Mouse (Mus musculus) brain, embryonic 14.5 days (tissue): ENCODE data around the gene Cby3.

Experiments
- CTCF ChIP-seq: fragments of 200-500 bp; IDR thresholded peaks from 2 replicates; pipeline ENCODE4 v1.5.1; 2012; ENCODE audit warnings: inconsistent platforms, mild to moderate bottlenecking, moderate library complexity, borderline replicate concordance; ENCODE audit not compliant: insufficient read depth, insufficient read length; ENCODE audit errors: extremely low read depth
- POLR2A ChIP-seq: fragments of 200-500 bp; IDR thresholded peaks from 2 replicates; pipeline ENCODE4 v1.6.1; 2012; ENCODE audit warnings: mild to moderate bottlenecking, inconsistent platforms, borderline replicate concordance; ENCODE audit not compliant: poor library complexity, insufficient read depth, insufficient read length, severe bottlenecking; ENCODE audit errors: extremely low read depth

- TF ChIP-seq CTCF (no peak), POLR2A (no peak)
Measured at GRCm38 (mm10) chr11:50391272-50391960, 37.2 kb downstream of the Cby3 start.
